Mouse (Mus musculus): ENCODE data around the gene Memo1. TPM values are rescaled to one million over a fixed set of nuclear protein-coding genes. Genes with fewer than 3 reads are reported as not detected.
"Not testable (repeated sequence)": the region's sequence is repeated elsewhere in the genome, so short reads cannot be mapped to it uniquely, and the experiment has no call there.

Gene Memo1
- polyA plus RNA-seq, 1 experiment from 2014 or later: 86.7 TPM

DNA sequence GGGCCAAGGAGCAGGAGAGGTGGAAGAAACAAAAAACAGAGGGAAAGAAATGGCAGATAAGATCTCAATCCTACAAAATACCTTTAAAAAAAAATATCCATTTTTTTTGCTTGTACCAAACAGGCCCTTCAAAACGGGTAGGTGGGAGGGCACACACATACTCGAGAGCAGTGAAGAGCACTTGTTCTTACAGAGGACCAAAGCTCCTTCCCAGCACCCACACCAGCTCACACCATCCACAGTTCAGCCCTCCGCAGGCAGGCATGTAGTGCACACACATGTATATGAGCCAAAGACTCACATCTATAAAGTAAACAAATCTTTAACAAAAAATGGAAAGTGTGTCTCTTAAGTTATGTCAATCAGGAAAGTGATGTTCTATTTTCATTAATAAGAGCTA, 52.5 kb downstream of the Memo1 start:
- WGBS: 63% methylated on average over 3 of the region's 3 CpGs
- no peak for DNase-seq (ENCODE audit: low spot score)
- Histone ChIP-seq H3K4me2 (ENCODE audit: low read length) (no peak overlapping the region), H3K9ac (ENCODE audit: low read length) (no peak overlapping the region), H3K36me3 (ENCODE audit: control insufficient read depth, insufficient read depth, low read length) (no peaks in the 10 kb centered on the region; the same call in 1 of the 2 replicates), H3K4me1 (replicated peaks; ENCODE audit: control insufficient read depth, insufficient read depth, low read length) (no peaks in the 10 kb centered on the region), H3K9me3 (ENCODE audit: control insufficient read depth, low read length) (no peaks in the 10 kb centered on the region), H3K4me3 (ENCODE audit: low read depth, low read length) (no peak overlapping the region), H3K27ac (ENCODE audit: low read depth) (no peak overlapping the region), H3K27me3 (replicated peaks; ENCODE audit: control insufficient read depth, insufficient read depth, low read length) (no peaks in the 10 kb centered on the region)
- ATAC-seq (replicated peaks; ENCODE audit: low FRiP score, low TSS enrichment, low read depth): no peak

DNA sequence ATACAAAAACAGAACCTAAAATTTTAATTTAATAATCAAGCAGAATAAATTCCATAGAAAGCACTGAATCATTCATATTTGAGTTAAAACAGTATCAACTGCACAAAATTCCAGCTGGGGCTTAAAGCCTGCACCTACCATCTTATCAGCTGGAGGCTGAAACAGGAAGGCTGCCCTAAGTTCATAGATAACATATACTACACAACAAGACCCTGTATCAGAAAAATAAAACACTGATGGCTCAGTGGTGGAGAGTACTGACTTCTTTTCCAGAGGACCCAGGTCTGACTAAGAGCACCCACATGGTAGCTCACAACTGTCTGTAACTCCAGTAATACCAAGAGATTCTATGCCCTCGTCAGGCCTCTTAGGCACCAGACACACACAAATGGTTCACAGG, 55.0 kb downstream of the Memo1 start:
- WGBS: 95% methylated on average over 1 of the region's 1 CpGs
- H3K27me3 ChIP-seq (replicated peaks; ENCODE audit: control insufficient read depth, insufficient read depth, low read length): no peaks in the 10 kb centered on the region
- no peak overlapping the region for H3K9ac ChIP-seq (ENCODE audit: low read length)
- ATAC-seq (replicated peaks; ENCODE audit: low FRiP score, low TSS enrichment, low read depth) (no peak), DNase-seq (ENCODE audit: low spot score) (no peak)
- H3K36me3 ChIP-seq (ENCODE audit: control insufficient read depth, insufficient read depth, low read length): no peaks in the 10 kb centered on the region; the same call in 1 of the 2 replicates
- H3K4me3 ChIP-seq (ENCODE audit: low read depth, low read length): no peak overlapping the region
- no peaks in the 10 kb centered on the region for H3K4me1 ChIP-seq (replicated peaks; ENCODE audit: control insufficient read depth, insufficient read depth, low read length)
- H3K9me3 ChIP-seq (ENCODE audit: control insufficient read depth, low read length): no peaks in the 10 kb centered on the region
- no peak overlapping the region for H3K27ac ChIP-seq (ENCODE audit: low read depth)
- H3K4me2 ChIP-seq (ENCODE audit: low read length): no peak overlapping the region

DNA sequence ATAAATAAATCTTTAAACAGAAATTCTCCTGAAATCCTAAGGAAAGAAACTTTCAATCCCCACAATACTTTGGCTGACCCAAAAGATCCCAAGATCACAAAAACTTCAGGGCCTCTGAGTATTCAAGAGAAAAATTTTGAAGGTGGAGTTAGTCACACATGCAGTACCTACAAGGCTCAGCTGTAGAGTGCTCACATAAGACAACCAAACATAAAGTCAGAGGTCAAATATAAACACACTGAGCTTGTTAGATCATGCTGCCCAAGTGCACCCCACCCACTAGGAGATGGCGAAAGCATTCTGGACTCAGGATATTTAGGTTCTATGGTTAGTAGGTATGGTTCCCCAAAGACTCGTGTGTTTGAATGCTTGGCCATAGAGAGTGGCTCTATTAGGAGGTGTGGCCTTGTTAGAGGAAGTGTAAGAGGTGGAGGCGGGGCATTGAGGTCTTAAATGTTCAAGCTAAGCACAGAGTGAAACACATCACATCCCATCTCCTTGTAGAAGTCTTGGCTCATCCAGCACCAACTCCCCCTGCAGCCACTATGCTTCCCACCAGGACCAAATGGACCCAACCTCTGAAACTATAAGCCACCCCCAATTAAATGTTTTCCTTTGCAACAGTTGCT, 67.1 kb downstream of the Memo1 start:
- DNase-seq (ENCODE audit: low spot score): no peak
- Histone ChIP-seq H3K9me3 (ENCODE audit: control insufficient read depth, low read length) (no peaks in the 10 kb centered on the region), H3K4me2 (ENCODE audit: low read length) (no peak overlapping the region), H3K4me1 (replicated peaks; ENCODE audit: control insufficient read depth, insufficient read depth, low read length) (no peaks in the 10 kb centered on the region), H3K4me3 (ENCODE audit: low read depth, low read length) (no peak overlapping the region), H3K27me3 (replicated peaks; ENCODE audit: control insufficient read depth, insufficient read depth, low read length) (no peaks in the 10 kb centered on the region), H3K9ac (ENCODE audit: low read length) (no peak overlapping the region), H3K27ac (ENCODE audit: low read depth) (no peak overlapping the region), H3K36me3 (ENCODE audit: control insufficient read depth, insufficient read depth, low read length) (peaks cover 19% of the 10 kb centered on the region; the same call in 1 of the 2 replicates)
- no peak for ATAC-seq (replicated peaks; ENCODE audit: low FRiP score, low TSS enrichment, low read depth)
- WGBS: 88% methylated on average over 3 of the region's 3 CpGs

DNA sequence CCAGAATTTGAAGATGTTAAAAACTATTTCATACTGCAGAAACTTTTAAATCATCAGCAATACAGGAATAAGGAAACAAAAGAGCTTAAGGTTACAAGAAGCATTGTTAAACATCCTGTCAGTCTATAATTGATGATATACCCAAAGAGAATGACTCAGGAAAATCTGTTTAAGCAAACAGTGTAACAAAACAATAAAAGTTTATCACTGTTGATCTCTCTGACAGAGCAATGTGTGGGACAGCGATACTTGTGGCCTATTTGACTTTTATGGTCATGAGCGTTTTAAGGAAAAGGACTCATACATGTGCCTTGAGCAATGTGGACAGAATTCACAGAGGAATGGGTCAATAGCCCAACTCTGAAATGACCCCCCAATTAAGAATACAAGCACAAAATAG, 78.0 kb downstream of the Memo1 start:
- Histone ChIP-seq H3K27me3 (replicated peaks; ENCODE audit: control insufficient read depth, insufficient read depth, low read length) (no peaks in the 10 kb centered on the region), H3K4me1 (replicated peaks; ENCODE audit: control insufficient read depth, insufficient read depth, low read length) (no peaks in the 10 kb centered on the region), H3K4me3 (ENCODE audit: low read depth, low read length) (no peak overlapping the region), H3K36me3 (ENCODE audit: control insufficient read depth, insufficient read depth, low read length) (peaks cover 16% of the 10 kb centered on the region; the same call in 1 of the 2 replicates), H3K9me3 (ENCODE audit: control insufficient read depth, low read length) (no peaks in the 10 kb centered on the region), H3K4me2 (ENCODE audit: low read length) (no peak overlapping the region), H3K27ac (ENCODE audit: low read depth) (no peak overlapping the region), H3K9ac (ENCODE audit: low read length) (no peak overlapping the region)
- ATAC-seq (replicated peaks; ENCODE audit: low FRiP score, low TSS enrichment, low read depth) (no peak; the same call in 1 of the 2 replicates), DNase-seq (ENCODE audit: low spot score) (no peak)
- WGBS: 36% methylated on average over 2 of the region's 2 CpGs

DNA sequence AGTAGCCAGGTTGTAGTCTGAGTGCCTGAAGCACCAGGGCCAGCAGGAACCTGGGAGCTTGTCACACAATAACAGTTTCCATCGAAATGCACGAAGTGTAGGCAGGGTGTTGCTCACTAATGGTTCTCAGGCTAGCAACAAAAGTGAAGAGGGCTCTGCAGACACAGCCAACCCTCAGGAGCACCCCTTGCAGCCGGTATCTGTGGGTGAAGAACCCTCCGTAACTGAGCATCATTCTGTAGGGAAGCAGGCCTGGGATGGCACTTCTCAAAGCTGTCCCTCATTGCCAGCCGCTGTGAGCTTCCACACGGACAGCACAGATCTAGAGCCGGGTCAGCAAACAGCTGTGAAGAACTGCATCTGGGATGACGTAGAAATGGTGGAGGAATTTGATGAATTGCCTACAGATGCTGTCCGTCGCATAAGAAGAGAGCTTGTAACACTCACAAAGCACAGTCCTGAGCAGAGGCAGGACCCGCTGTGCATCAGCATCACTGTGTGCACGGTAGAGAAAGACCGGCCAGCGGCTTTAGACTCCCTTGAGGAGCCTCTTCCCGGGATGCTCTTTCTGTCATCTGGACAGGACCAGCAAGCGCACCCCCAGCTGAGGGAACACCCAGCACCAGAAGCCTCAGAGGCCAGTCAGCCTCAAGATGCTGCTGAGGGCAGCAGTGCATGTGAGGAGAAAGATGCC, 82.3 kb downstream of the Memo1 start:
- H3K36me3 ChIP-seq (ENCODE audit: control insufficient read depth, insufficient read depth, low read length): 0 out of 2 replicates have a peak, but pooled peaks cover 15% of the 10 kb centered on the region
- ATAC-seq (replicated peaks; ENCODE audit: low FRiP score, low TSS enrichment, low read depth); H3K27ac ChIP-seq (ENCODE audit: low read depth); H3K27me3 ChIP-seq (replicated peaks; ENCODE audit: control insufficient read depth, insufficient read depth, low read length); H3K4me3 ChIP-seq (ENCODE audit: low read depth, low read length); H3K4me1 ChIP-seq (replicated peaks; ENCODE audit: control insufficient read depth, insufficient read depth, low read length); H3K4me2 ChIP-seq (ENCODE audit: low read length); H3K9me3 ChIP-seq (ENCODE audit: control insufficient read depth, low read length); DNase-seq (ENCODE audit: low spot score); H3K9ac ChIP-seq (ENCODE audit: low read length): not testable (repeated sequence)
- 76% methylated on average over 16 of the region's 16 CpGs for WGBS

DNA sequence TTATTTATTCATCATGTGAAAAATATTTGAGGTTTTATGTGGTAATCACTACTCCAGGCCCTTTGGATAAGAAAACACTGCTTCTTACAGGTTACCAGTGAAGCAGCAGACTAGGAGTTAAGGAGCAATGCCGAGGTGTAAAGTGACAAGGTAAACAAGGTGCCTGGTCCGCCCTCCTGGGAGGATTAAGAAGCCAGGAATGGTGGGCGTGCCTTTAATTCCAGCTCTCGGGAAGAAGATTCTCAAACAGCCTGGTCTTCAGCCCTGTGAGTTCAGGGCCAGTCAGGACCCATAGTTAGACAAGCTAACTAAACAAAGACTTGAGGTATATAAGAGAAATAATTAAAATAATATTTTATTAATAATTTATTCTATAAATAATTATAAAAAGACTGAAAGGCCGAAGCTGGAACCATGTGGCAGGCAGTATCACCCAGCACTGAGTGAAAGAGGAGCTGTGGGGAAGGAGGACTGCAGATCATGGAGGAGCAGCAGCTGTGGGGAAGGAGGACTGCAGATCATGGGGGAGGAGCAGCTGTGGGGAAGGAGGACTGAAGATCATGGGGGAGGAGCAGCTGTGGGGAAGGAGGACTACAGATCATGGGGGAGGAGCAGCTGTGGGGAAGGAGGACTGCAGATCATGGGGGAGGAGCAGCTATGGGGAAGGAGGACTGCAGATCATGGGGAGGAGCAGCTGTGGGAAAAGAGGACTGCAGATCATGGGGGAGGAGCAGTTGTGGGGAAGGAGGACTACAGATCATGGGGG, 86.0 kb downstream of the Memo1 start:
- no peak overlapping the region for H3K4me2 ChIP-seq (ENCODE audit: low read length)
- H3K27ac ChIP-seq (ENCODE audit: low read depth): no peak overlapping the region
- no peaks in the 10 kb centered on the region for H3K9me3 ChIP-seq (ENCODE audit: control insufficient read depth, low read length)
- 36% methylated on average over 5 of the region's 5 CpGs for WGBS
- H3K36me3 ChIP-seq (ENCODE audit: control insufficient read depth, insufficient read depth, low read length): 0 out of 2 replicates have a peak, but pooled peaks cover 15% of the 10 kb centered on the region
- H3K27me3 ChIP-seq (replicated peaks; ENCODE audit: control insufficient read depth, insufficient read depth, low read length): no peaks in the 10 kb centered on the region
- H3K9ac ChIP-seq (ENCODE audit: low read length): no peak overlapping the region
- DNase-seq (ENCODE audit: low spot score) (no peak), ATAC-seq (replicated peaks; ENCODE audit: low FRiP score, low TSS enrichment, low read depth) (no peak)
- H3K4me3 ChIP-seq (ENCODE audit: low read depth, low read length): no peak overlapping the region
- H3K4me1 ChIP-seq (replicated peaks; ENCODE audit: control insufficient read depth, insufficient read depth, low read length): no peaks in the 10 kb centered on the region

DNA sequence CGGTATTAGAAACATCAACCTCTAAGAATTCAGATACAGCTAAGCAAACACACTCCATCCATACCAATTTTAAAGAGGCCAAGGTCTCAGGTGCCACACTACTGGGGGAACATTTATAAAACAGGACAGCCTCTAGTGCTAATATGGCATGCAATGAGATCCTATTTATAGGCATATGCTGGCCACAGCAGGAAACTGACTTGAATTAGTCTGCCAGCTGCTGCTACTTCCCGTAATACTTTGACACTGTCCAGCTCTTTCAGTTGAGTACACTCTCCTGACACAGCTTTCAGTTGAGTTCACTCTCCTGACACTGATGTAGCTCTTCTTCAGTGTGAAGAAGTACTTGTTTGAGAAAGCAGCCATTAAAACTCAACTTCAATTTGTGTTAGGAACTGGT, 99.4 kb downstream of the Memo1 start:
- ATAC-seq (replicated peaks; ENCODE audit: low FRiP score, low TSS enrichment, low read depth): no peak
- Histone ChIP-seq H3K4me1 (replicated peaks; ENCODE audit: control insufficient read depth, insufficient read depth, low read length) (no peaks in the 10 kb centered on the region), H3K4me2 (ENCODE audit: low read length) (no peak overlapping the region), H3K4me3 (ENCODE audit: low read depth, low read length) (no peak overlapping the region), H3K27ac (ENCODE audit: low read depth) (no peak overlapping the region), H3K9me3 (ENCODE audit: control insufficient read depth, low read length) (no peaks in the 10 kb centered on the region), H3K9ac (ENCODE audit: low read length) (no peak overlapping the region), H3K36me3 (ENCODE audit: control insufficient read depth, insufficient read depth, low read length) (peaks cover 7% of the 10 kb centered on the region; the same call in 1 of the 2 replicates), H3K27me3 (replicated peaks; ENCODE audit: control insufficient read depth, insufficient read depth, low read length) (no peaks in the 10 kb centered on the region)
- WGBS: 58% methylated on average over 2 of the region's 2 CpGs
- no peak for DNase-seq (ENCODE audit: low spot score)

DNA sequence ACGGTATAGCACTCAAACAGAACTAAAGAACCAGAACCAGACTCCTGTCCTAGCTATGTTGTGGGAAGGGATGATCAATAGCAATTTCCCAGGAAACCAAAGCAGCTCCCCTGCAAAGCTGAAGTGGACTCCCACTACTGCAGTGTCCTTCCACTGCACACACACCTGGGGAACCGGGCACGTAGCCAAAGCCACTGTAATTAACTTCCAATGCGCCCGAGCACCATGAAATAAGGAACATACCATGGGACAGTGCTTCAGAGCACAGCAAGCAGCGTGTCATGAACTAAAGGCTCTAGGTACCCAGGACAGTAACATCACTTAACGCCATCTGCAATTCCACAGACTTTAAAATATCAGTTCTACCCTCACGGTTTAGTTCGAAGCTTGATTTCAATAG, 100.6 kb downstream of the Memo1 start:
- 90% methylated on average over 9 of the region's 9 CpGs for WGBS
- DNase-seq (ENCODE audit: low spot score) (no peak), ATAC-seq (replicated peaks; ENCODE audit: low FRiP score, low TSS enrichment, low read depth) (no peak)
- Histone ChIP-seq H3K27ac (ENCODE audit: low read depth) (no peak overlapping the region), H3K4me2 (ENCODE audit: low read length) (no peak overlapping the region), H3K9ac (ENCODE audit: low read length) (no peak overlapping the region), H3K9me3 (ENCODE audit: control insufficient read depth, low read length) (no peaks in the 10 kb centered on the region), H3K4me1 (replicated peaks; ENCODE audit: control insufficient read depth, insufficient read depth, low read length) (no peaks in the 10 kb centered on the region), H3K27me3 (replicated peaks; ENCODE audit: control insufficient read depth, insufficient read depth, low read length) (no peaks in the 10 kb centered on the region), H3K4me3 (ENCODE audit: low read depth, low read length) (no peak overlapping the region), H3K36me3 (ENCODE audit: control insufficient read depth, insufficient read depth, low read length) (peaks cover 9% of the 10 kb centered on the region; the same call in 1 of the 2 replicates)
